Mouse (Mus musculus) 3T3-L1 (cell line): ENCODE data around the gene Ctbs.

ENCODE experiments used
- DNase-seq: peaks from one replicate; pipeline ENCODE4 v3.0.0-alpha.2; 2015; ENCODE audit warnings: low read depth, low spot score

Ctbs gene

DNA sequence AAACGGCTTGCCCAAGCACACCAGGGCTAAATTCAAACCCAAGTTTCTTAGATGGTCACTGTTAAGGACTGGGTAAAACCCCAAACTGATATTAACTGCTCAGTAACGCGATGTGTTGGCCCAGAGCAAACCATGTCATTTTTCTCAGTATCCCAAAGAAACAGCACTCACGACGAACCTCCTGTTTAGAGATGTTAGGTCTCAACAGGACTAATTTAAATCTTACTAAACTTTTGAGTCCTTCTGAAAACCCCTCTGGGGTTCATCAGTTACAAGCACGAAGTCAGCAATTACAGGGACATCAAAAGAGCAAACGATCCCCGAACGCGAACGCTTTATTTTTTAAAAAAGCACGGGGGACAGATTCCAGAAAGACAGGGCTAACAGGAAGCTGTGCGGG, 49.4 kb downstream of the Ctbs start:
- DNase-seq, result peak; percentile 55

- DNase-seq, result peak; percentile 79
Observed at GRCm38 (mm10) chr3:146499431-146500002, 49.9 kb downstream of the Ctbs start, which contains the start of the genes Spata1 and Gng5. TSS of gene Spata1 (minus strand) at chr3:146499753. TSS of gene Gng5 (plus strand) at chr3:146499807.

GRCm38 (mm10) chr3:146500003-146500809, 50.6 kb downstream of the Ctbs start:
- DNase-seq, result peak; percentile 71

GRCm38 (mm10) chr3:146500810-146501201, 51.2 kb downstream of the Ctbs start:
- DNase-seq, result peak; percentile 30

GRCm38 (mm10) chr3:146501601-146502123, 52.1 kb downstream of the Ctbs start:
- DNase-seq, result peak; percentile 32

- no peak for DNase-seq
Observed at GRCm38 (mm10) chr3:146506711-146507110, 57.1 kb downstream of the Ctbs start.
